Mouse (Mus musculus): ENCODE results near the gene Tor3a.

DNA sequence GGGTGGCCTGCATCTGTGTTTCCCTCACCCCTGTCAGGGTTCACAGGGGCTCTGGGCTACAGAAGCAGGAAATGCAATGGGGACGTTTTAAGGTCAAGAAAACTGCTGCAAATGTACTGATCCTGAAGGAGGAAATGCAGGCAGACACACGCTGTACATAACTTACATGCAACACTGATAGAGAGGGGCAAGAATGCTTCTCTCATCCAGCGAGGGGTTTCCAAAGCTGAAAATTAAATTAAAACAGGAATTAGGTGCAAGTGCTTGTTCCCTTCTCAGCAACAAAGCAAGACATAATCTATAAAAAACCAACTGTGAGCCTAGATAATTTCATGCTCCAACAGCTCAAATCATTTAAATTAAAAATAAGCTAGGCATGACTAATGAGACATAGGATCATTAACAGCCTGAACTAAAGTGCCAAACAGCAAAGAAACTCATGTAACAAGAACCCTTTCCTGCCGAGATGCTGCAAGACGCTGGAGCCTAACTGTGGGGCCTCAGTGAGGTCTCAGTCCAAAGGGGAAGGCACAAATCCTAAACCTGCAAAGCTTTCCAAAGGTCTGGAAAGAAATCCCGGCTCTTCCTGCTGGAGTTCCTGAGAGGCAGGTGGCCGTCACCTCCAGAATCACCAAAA lies 12.0 kb upstream of the Tor3a start:
- no peak for TF ChIP-seq CTCF (IDR thresholded peaks at IDR 0.05; ENCODE audit: low read depth, low read length)
- no peak for TF ChIP-seq POLR2A (IDR thresholded peaks at IDR 0.05; ENCODE audit: borderline replicate concordance, low read depth, low read length)

Measured in bone marrow macrophage, adult 2 months (primary cell).